Mouse (Mus musculus): ENCODE results near the gene Hmga2. TPM values are rescaled to one million over a fixed set of nuclear protein-coding genes. Genes with fewer than 3 reads are reported as not detected.

Gene Hmga2
- polyA plus RNA-seq, 1 experiment from 2014 or later, result 2.2 TPM

GRCm38 (mm10) chr10:120488526-120488925, 12.3 kb upstream of the Hmga2 start:
- TF ChIP-seq EP300 (IDR thresholded peaks at IDR 0.05) (no peak), CTCF (IDR thresholded peaks at IDR 0.05) (no peak)

GRCm38 (mm10) chr10:120487881-120488280, 11.6 kb upstream of the Hmga2 start:
- DNase-seq (ENCODE audit: low spot score) (no peak), ATAC-seq (no peak)
- Histone ChIP-seq H3K36me3 (ENCODE audit: insufficient read depth, low read length) (no peaks in the 10 kb centered on the region), H3K9ac (replicated peaks; ENCODE audit: low read depth) (no peak overlapping the region), H3K4me1 (ENCODE audit: insufficient read depth, low read depth, low read length) (no peaks in the 10 kb centered on the region), H3K27ac (ENCODE audit: low read length) (no peak overlapping the region), H3K4me3 (ENCODE audit: low read depth, low read length) (no peak overlapping the region), H3K27me3 (replicated peaks; ENCODE audit: insufficient read depth, low read length) (no peaks in the 10 kb centered on the region), H3K9me3 (ENCODE audit: low read length) (no peaks in the 10 kb centered on the region), H3K4me2 (replicated peaks; ENCODE audit: low read depth, low read length) (no peak overlapping the region)
- WGBS, result 96% methylated on average over 1 of the region's 1 CpGs
- TF ChIP-seq CTCF (IDR thresholded peaks at IDR 0.05), result no peak
- no peak for TF ChIP-seq EP300 (IDR thresholded peaks at IDR 0.05)

More at GRCm38 (mm10) chr10:120488526-120488925, 12.3 kb upstream of the Hmga2 start:
- H3K9ac ChIP-seq (replicated peaks; ENCODE audit: low read depth), result no peak overlapping the region
- H3K27me3 ChIP-seq (replicated peaks; ENCODE audit: insufficient read depth, low read length), result no peaks in the 10 kb centered on the region
- H3K9me3 ChIP-seq (ENCODE audit: low read length), result no peaks in the 10 kb centered on the region
- H3K4me1 ChIP-seq (ENCODE audit: insufficient read depth, low read depth, low read length), result no peaks in the 10 kb centered on the region
- H3K4me3 ChIP-seq (ENCODE audit: low read depth, low read length), result no peak overlapping the region
- no peaks in the 10 kb centered on the region for H3K36me3 ChIP-seq (ENCODE audit: insufficient read depth, low read length)
- no peak for ATAC-seq
- 78% methylated on average over 4 of the region's 4 CpGs for WGBS
- DNase-seq (ENCODE audit: low spot score), result no peak
- no peak overlapping the region for H3K27ac ChIP-seq (ENCODE audit: low read length)
- H3K4me2 ChIP-seq (replicated peaks; ENCODE audit: low read depth, low read length), result no peak overlapping the region

GRCm38 (mm10) chr10:120485461-120485860, 9.2 kb upstream of the Hmga2 start:
- Histone ChIP-seq H3K27ac (ENCODE audit: low read length) (no peak overlapping the region), H3K27me3 (replicated peaks; ENCODE audit: insufficient read depth, low read length) (no peaks in the 10 kb centered on the region), H3K36me3 (ENCODE audit: insufficient read depth, low read length) (no peaks in the 10 kb centered on the region), H3K9me3 (ENCODE audit: low read length) (no peaks in the 10 kb centered on the region), H3K4me2 (replicated peaks; ENCODE audit: low read depth, low read length) (no peak overlapping the region), H3K4me1 (ENCODE audit: insufficient read depth, low read depth, low read length) (no peaks in the 10 kb centered on the region), H3K4me3 (ENCODE audit: low read depth, low read length) (no peak overlapping the region), H3K9ac (replicated peaks; ENCODE audit: low read depth) (no peak overlapping the region)
- TF ChIP-seq CTCF (IDR thresholded peaks at IDR 0.05) (no peak), EP300 (IDR thresholded peaks at IDR 0.05) (no peak)
- 72% methylated on average over 1 of the region's 1 CpGs for WGBS
- no peak for ATAC-seq
- no peak for DNase-seq (ENCODE audit: low spot score)

GRCm38 (mm10) chr10:120484144-120484543, 7.9 kb upstream of the Hmga2 start:
- H3K4me1 ChIP-seq (ENCODE audit: insufficient read depth, low read depth, low read length), result no peaks in the 10 kb centered on the region
- H3K4me2 ChIP-seq (replicated peaks; ENCODE audit: low read depth, low read length), result no peak overlapping the region
- H3K27ac ChIP-seq (ENCODE audit: low read length), result no peak overlapping the region
- H3K27me3 ChIP-seq (replicated peaks; ENCODE audit: insufficient read depth, low read length), result no peaks in the 10 kb centered on the region
- no peak overlapping the region for H3K9ac ChIP-seq (replicated peaks; ENCODE audit: low read depth)
- 61% methylated on average over 4 of the region's 4 CpGs for WGBS
- ATAC-seq (no peak), DNase-seq (ENCODE audit: low spot score) (no peak)
- no peaks in the 10 kb centered on the region for H3K36me3 ChIP-seq (ENCODE audit: insufficient read depth, low read length)
- no peaks in the 10 kb centered on the region for H3K9me3 ChIP-seq (ENCODE audit: low read length)
- TF ChIP-seq EP300 (IDR thresholded peaks at IDR 0.05), result no peak
- no peak for TF ChIP-seq CTCF (IDR thresholded peaks at IDR 0.05)
- H3K4me3 ChIP-seq (ENCODE audit: low read depth, low read length), result no peak overlapping the region

GRCm38 (mm10) chr10:120478164-120478563, 1.9 kb upstream of the Hmga2 start:
- no peaks in the 10 kb centered on the region for H3K9me3 ChIP-seq (ENCODE audit: low read length)
- TF ChIP-seq CTCF (IDR thresholded peaks at IDR 0.05) (no peak), EP300 (IDR thresholded peaks at IDR 0.05) (no peak)
- ATAC-seq (no peak), DNase-seq (ENCODE audit: low spot score) (peak; percentile 54)
- under 1% methylated on average over 16 of the region's 16 CpGs for WGBS
- peaks cover 3% of the 10 kb centered on the region; the same call in 1 of the 2 replicates for H3K4me1 ChIP-seq (ENCODE audit: insufficient read depth, low read depth, low read length)
- H3K27me3 ChIP-seq (replicated peaks; ENCODE audit: insufficient read depth, low read length), result 0 out of 2 replicates have a peak, but pooled peaks cover 5% of the 10 kb centered on the region
- peak overlapping the region; percentile 96 for H3K4me2 ChIP-seq (replicated peaks; ENCODE audit: low read depth, low read length)
- no peak overlapping the region for H3K9ac ChIP-seq (replicated peaks; ENCODE audit: low read depth)
- no peak overlapping the region for H3K27ac ChIP-seq (ENCODE audit: low read length)
- peak overlapping the region; percentile 71; the same call in 1 of the 2 replicates for H3K4me3 ChIP-seq (ENCODE audit: low read depth, low read length)
- H3K36me3 ChIP-seq (ENCODE audit: insufficient read depth, low read length), result no peaks in the 10 kb centered on the region

- under 1% methylated on average over 21 of the region's 21 CpGs for WGBS
- Histone ChIP-seq H3K4me3 (ENCODE audit: low read depth, low read length) (peak overlapping the region; percentile 71), H3K27ac (ENCODE audit: low read length) (peak overlapping the region; percentile 61; the same call in 1 of the 2 replicates), H3K9me3 (ENCODE audit: low read length) (no peaks in the 10 kb centered on the region), H3K4me1 (ENCODE audit: insufficient read depth, low read depth, low read length) (peaks cover 3% of the 10 kb centered on the region; the same call in 1 of the 2 replicates), H3K27me3 (replicated peaks; ENCODE audit: insufficient read depth, low read length) (0 out of 2 replicates have a peak, but pooled peaks cover 5% of the 10 kb centered on the region), H3K36me3 (ENCODE audit: insufficient read depth, low read length) (no peaks in the 10 kb centered on the region), H3K9ac (replicated peaks; ENCODE audit: low read depth) (0 out of 2 replicates have a peak overlapping the region, but pooled peaks have one; percentile 26), H3K4me2 (replicated peaks; ENCODE audit: low read depth, low read length) (peak overlapping the region; percentile 96)
- no peak for TF ChIP-seq EP300 (IDR thresholded peaks at IDR 0.05)
- TF ChIP-seq CTCF (IDR thresholded peaks at IDR 0.05), result no peak
- no peak for DNase-seq (ENCODE audit: low spot score)
- ATAC-seq, result peak; percentile 16
Measured at GRCm38 (mm10) chr10:120477501-120477900, 1.2 kb upstream of the Hmga2 start.
